Mouse (Mus musculus): ENCODE results near the gene Gdf3.

- TF ChIP-seq CTCF (IDR thresholded peaks at IDR 0.05; ENCODE audit: low read depth) (no peak), EP300 (optimal IDR thresholded peaks at IDR 0.05) (no peak)
These were observed 40.1 kb downstream of the Gdf3 start for GRCm38 (mm10) chr6:122569762-122570161.
